Mouse (Mus musculus) MEL (cell line): Measurements from ENCODE around the gene Atp5d.

Source experiments
- HCFC1 ChIP-seq: IDR thresholded peaks from 2 replicates; pipeline ENCODE4 v1.6.1; 2012; ENCODE audit warnings: low read depth, mild to moderate bottlenecking, inconsistent platforms, low read length, improper control_type of control experiment, moderate library complexity
- MAFK ChIP-seq: IDR thresholded peaks from 2 replicates; pipeline ENCODE4 v1.6.1; 2011; ENCODE audit warnings: low read depth, mild to moderate bottlenecking, low read length, improper control_type of control experiment, borderline replicate concordance
- POLR2A ChIP-seq, 2 experiments: IDR thresholded peaks; 2 replicates each; pipeline ENCODE4 v1.6.1; 2011 to 2012; ENCODE audit warnings: low read length in 2 of 2, mild to moderate bottlenecking in 2 of 2, control low read depth in 1 of 2, improper control_type of control experiment in 1 of 2, low read depth in 1 of 2, moderate library complexity in 1 of 2; ENCODE audit not compliant: control insufficient read depth in 1 of 2, insufficient read depth in 1 of 2, poor library complexity in 1 of 2

DNA sequence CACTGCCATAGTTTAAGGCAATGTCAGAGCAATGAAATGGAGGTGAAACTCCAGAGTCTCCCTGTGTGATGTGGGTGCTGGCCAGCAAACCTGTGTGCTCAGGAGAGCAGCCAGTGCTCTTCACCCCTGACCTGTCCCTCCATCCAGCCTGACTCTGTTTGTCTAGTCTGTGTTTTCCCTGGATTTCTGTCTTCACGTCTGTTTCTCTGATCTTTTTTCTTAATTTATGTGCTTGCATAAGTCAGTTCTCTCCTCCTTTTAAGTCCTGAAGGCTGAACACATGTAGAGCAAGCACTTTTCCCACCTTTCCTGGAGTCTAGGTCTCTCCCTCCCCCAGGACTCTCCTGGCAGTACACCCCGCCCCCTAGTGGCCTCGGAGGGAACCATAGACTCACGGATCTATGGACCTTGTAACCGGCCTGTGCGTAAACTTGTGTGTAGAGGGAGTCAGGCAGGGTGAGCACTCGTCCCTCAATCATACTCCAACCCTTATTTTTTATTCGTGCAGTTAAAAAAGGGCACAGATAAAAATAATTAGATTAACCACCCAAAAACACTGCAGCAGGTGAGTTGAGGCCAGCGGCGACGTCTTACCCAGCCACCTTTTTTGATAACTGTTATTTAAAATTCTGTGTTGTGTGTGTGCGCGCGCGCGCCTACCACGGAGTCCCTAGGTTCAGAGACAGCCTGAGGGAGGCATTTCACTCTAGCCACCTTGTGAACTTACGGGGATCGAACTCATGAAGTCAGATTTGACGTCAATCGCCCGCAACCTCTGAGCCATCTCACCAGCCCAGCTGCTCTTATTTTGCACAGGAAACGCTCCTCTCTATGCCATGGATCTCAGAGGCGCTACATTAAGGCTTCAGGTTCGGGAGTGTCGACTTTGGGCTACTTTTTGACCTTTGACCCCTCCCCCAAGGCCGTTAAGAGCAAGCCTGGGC is 23.8 kb upstream of the Atp5d start:
- TF ChIP-seq POLR2A (IDR thresholded peaks at IDR 0.05; ENCODE audit: control insufficient read depth in 1 of 2, insufficient read depth in 1 of 2, low read depth in 1 of 2, low read length in 2 of 2, poor library complexity in 1 of 2) (no peak; a peak in 1 of 4 replicates), MAFK (no peak), HCFC1 (peak; percentile 51; the same call in 1 of the 2 replicates)
